Mouse (Mus musculus) Patski (cell line): Measurements from ENCODE around the gene Fzd5. TPM values are rescaled to one million over a fixed set of nuclear protein-coding genes. Genes with fewer than 3 reads are reported as not detected.

ENCODE experiments used
- ATAC-seq: fragments of 100-300 bp; one replicate; pipeline ENCODE4 v1.8.0; 2021
- CTCF ChIA-PET: fragments of 350-600 bp; sonication (Branson Sonifier 250); formaldehyde crosslinking; loops from one replicate; lab custom pipeline; 2022; ENCODE audit warnings: inconsistent platforms; lab: Charles Lee
- POLR2A ChIA-PET: fragments of 350-600 bp; sonication (Branson Sonifier 250); formaldehyde crosslinking; loops from one replicate; lab custom pipeline; 2022; ENCODE audit warnings: antibody characterized with exemption, inconsistent platforms; lab: Charles Lee
- DNase-seq: peaks from one replicate; pipeline ENCODE4 v3.0.0-alpha.2; 2011; ENCODE audit warnings: low read depth, low spot score
- H3K27me3 ChIP-seq: fragments of 371-371 bp; one replicate; pipeline ENCODE4 v1.5.1; 2021
- CTCF ChIP-seq: fragments of 100-300 bp; IDR thresholded peaks from one replicate; pipeline ENCODE4 v1.5.1; 2021
- in situ Hi-C: fragments of 300-500 bp; cut with MboI; formaldehyde crosslinking; loops from 3 replicates; pipeline ENCODE4 v1.11.1; 2018; ENCODE audit warnings: low pct_unique_long_range_greater_than_20kb, mixed read lengths
- polyA plus RNA-seq: library from polyadenylated mRNA; unstranded; gene quantifications from one replicate; pipeline ENCODE4 v1.2.3, GENCODE M21; 2021

The Fzd5 gene
- polyA plus RNA-seq, 1 experiment from 2014 or later: 12.0 TPM

DNA sequence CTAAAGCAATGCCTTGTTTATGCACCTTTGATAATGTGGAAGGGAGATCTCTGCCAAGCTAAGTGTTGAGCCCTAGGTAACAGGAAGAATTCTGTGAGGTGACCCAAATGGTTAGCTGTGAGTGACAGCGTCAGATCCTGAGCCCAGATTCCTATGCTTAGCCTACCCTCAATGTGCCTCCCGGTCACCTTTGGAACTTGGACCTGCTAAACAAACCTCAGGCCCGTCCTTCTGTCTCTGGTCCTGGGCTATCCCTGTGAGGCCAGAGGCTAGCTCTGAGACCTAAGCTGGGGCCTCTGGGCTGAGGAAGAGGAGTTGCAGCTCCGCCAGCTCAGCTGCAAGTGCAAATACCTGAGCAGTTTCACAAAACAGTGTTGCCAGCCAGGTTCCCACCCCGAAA, 17.1 kb upstream of the Fzd5 start:
- in situ Hi-C loops: no loop called here
- DNase-seq (no peak), ATAC-seq (no peak)
- no peaks in the 10 kb centered on the region for H3K27me3 ChIP-seq
- TF ChIP-seq CTCF: no peak
- CTCF ChIA-PET: interaction anchor here (1.4 kb wide), 1 partner anchor 29 kb away, joined by 4 read pairs; no protein-coding TSS in a partner anchor
- POLR2A ChIA-PET: no interaction called here

DNA sequence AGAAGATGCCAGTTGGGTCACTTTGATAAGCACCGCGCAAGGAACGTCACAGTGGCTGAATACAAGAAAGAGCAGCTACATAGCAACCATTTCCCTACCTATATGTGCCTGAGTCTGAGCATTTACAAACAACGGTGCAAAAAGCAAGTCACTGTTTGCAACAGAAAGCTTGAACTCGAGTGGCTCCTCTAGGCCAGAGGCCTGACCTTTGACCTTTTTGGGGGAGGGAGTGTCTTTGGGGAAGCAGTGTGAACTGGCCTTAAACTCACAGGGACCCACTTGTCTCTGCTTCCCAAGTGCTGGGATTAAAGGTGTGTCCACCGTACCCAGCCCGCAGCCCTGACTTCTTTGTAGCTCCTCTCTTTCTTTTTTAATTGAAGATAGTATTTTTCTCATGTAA, 16.1 kb upstream of the Fzd5 start:
- POLR2A ChIA-PET: no interaction called here
- TF ChIP-seq CTCF: no peak
- in situ Hi-C loops: no loop called here
- CTCF ChIA-PET: interaction anchor here (1.4 kb wide), 1 partner anchor 28 kb away, joined by 4 read pairs; no protein-coding TSS in a partner anchor
- no peak for ATAC-seq
- no peaks in the 10 kb centered on the region for H3K27me3 ChIP-seq
- no peak for DNase-seq

DNA sequence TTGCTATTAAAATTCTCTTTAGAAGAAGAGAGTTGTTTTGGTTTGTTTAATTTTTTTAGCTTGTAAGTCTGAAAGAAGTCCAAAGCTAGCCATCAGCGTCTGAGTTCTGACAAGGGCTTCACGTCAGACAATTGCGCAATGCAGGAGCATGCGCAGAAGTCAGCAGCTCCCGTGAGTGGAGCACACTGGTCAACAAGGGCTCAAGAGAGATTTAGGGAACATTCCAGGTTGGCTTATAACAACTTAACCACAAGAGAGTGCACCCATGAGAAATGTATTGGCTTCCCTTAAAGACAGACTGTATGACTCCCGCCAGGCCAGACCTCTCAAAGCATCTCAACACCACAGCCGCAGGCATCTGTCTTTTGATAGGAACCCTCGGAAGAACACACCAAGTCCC, 15.6 kb upstream of the Fzd5 start:
- no peak for TF ChIP-seq CTCF
- ChIA-PET POLR2A (interaction anchor here (0.6 kb wide), 1 partner anchor 43 kb away, joined by 3 read pairs; no protein-coding TSS in a partner anchor), CTCF (interaction anchor here (1.6 kb wide), 1 partner anchor 11 kb away, joined by 5 read pairs; no protein-coding TSS in a partner anchor)
- in situ Hi-C loops: no loop called here
- no peaks in the 10 kb centered on the region for H3K27me3 ChIP-seq
- DNase-seq (no peak), ATAC-seq (no peak)

DNA sequence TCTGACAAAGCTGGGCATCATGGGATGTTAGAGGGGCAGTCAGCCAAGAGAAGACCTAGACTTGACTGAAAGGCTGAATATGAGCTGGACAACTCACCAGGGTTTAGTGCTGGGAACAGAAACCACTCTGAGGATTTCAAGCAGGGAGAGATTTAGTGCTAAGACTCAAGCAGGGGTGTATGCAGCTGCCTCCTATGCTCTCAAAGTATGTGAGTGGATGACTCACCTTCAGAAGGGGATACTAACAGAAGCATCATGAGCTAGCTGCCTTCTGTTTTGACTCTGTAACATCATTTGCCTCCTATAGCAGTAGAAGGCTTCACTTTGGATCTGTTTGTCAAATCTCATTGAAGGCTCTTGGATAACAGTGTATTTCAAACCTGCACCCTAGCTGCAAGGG, 7.1 kb upstream of the Fzd5 start:
- DNase-seq: no peak
- TF ChIP-seq CTCF: no peak
- no peaks in the 10 kb centered on the region for H3K27me3 ChIP-seq
- CTCF ChIA-PET: no interaction called here
- in situ Hi-C loops: loop anchor here (5.0 kb wide), 1 partner anchor 43 kb away; no protein-coding TSS in a partner anchor
- POLR2A ChIA-PET: no interaction called here
- ATAC-seq: no peak

DNA sequence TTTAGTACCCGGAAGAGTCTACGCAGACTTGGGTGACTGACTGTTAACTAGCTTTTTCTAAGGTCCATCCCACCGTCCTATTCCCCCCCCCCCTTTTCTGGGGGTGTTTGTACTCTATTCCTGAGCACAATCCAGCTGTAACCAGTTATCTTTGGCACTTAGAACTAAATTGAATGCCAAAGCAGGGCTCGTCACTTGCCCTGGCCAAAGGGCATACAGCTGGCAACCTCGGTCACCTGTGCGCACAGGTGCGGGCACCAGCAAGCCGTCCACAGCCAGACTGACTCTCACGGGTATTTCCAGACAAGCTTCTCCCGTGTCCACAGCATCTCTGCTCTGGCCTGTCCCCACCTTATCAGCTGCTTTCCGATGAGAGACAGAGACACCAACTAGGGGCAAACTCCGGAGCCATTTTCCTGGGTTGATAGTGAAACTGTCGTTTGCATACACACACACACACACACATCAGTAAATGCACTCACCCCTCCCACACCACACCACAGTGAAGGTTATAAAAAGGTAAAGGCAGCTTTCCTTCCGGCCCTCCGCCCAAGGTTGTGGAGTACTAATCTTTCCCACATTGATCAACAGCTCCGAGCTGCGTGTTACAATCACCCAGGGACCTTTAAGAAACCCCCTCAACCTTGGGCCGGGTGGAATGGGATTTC, 5.3 kb upstream of the Fzd5 start:
- CTCF ChIA-PET: interaction anchor here (1.0 to 1.9 kb wide), 4 partner anchors 13 to 93 kb away, joined by 3 to 4 read pairs (median 4); no protein-coding TSS in a partner anchor
- no peaks in the 10 kb centered on the region for H3K27me3 ChIP-seq
- POLR2A ChIA-PET: no interaction called here
- ATAC-seq: no peak
- DNase-seq: no peak
- no peak for TF ChIP-seq CTCF
- in situ Hi-C loops: no loop called here

DNA sequence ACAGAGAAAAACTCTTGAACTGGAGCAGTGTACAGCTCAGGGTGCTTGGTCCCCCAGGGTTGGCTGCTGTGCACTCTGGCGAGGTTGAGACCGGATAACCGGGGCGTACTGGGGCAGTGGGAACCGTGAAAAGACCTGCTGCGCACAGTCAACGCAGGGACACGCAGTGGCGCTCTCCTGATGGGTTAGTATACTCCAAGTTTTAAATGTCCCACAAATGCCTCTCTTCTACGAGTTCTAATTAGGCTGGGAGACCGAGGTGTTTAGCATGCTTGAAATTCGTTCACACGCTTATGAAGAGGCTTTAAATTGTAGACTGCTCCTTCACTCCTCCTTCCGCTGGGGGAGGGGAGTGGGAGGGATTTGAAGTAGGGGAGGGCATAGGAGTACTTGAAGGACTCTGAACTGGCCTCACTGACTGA, 1.1 kb upstream of the Fzd5 start:
- no peaks in the 10 kb centered on the region for H3K27me3 ChIP-seq
- no peak for TF ChIP-seq CTCF
- DNase-seq (no peak), ATAC-seq (no peak)
- ChIA-PET POLR2A (interaction anchor here (0.7 to 1.6 kb wide), 3 partner anchors 10 to 126 kb away, joined by 3 to 6 read pairs (median 4); no protein-coding TSS in a partner anchor), CTCF (interaction anchor here (1.2 to 2.0 kb wide), 6 partner anchors 18 to 183 kb away, joined by 3 to 10 read pairs (median 4); no protein-coding TSS in a partner anchor)
- in situ Hi-C loops: no loop called here

DNA sequence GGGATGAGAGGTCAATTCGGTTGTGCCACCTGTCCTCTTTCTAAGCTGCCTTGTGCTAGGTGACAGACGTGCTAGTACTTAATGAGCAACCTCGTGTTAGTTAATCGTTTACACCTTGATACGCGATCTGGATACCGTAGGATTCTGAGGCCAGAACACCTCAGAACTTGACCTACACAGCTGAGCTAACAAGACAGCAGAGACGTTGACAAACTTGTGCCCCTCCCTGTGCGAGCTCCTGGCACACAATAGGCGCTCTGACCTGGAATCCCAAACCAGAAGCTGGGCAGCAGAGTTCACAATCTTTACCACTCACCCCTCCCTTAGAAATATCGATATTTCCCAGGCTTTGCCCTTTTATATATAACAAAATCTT, 617 bp upstream of the Fzd5 start:
- no peaks in the 10 kb centered on the region for H3K27me3 ChIP-seq
- in situ Hi-C loops: no loop called here
- no peak for DNase-seq
- peak; percentile 7 for ATAC-seq
- CTCF ChIA-PET: interaction anchor here (0.9 to 2.0 kb wide), 8 partner anchors 11 to 184 kb away, joined by 3 to 10 read pairs (median 3); no protein-coding TSS in a partner anchor
- POLR2A ChIA-PET: interaction anchor here (1.0 to 1.6 kb wide), 3 partner anchors 10 to 241 kb away, joined by 3 to 6 read pairs (median 3); no protein-coding TSS in a partner anchor
- no peak for TF ChIP-seq CTCF

DNA sequence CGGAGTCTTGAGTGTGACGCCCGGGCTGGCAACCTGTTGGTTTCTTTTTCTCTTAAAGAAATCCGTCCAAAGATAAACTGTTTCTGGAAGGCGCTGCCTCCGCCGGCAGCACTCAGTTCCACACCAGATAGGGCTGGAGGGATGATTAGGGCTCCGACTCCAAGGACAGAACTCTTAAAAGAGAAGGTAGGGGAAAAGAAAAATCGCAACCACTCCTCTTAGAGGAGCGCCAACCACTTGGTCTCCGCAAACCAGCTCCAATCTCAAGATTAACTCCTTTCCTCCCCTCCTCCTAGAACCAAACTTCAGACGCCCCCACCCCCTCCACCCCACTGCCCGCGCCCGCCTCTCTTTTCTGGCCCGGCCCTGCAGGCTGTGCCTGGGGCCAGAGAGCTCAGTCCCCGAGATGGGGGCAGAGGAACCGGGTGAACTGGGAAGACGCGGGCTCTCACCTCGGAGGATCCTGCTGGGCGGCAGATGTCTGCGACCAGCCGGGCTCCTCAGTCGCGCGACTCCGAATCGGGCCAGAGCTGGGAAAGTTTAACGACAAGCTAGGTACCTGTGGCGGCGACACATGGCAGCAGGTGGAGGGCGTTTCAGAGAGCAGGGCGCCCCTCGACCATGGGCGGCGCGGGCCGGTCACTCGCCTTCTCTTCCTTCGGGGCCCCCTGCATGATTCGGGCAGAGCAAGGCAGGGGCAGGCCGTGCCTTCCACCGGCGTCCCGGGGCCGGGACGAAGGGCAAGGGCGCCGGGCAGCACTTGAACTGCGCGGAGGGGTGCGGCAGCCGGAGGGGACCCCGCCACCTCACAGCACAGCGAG, 660 bp downstream of the Fzd5 start:
- CTCF ChIA-PET: interaction anchor here (0.9 to 2.0 kb wide), 4 partner anchors 12 to 185 kb away, joined by 3 to 10 read pairs (median 6); no protein-coding TSS in a partner anchor
- no peak for DNase-seq
- peak; percentile 10 for ATAC-seq
- in situ Hi-C loops: no loop called here
- no peak for TF ChIP-seq CTCF
- POLR2A ChIA-PET: interaction anchor here (0.6 to 1.6 kb wide), 8 partner anchors 50 to 247 kb away, joined by 3 to 6 read pairs (median 3); no protein-coding TSS in a partner anchor
- no peaks in the 10 kb centered on the region for H3K27me3 ChIP-seq

DNA sequence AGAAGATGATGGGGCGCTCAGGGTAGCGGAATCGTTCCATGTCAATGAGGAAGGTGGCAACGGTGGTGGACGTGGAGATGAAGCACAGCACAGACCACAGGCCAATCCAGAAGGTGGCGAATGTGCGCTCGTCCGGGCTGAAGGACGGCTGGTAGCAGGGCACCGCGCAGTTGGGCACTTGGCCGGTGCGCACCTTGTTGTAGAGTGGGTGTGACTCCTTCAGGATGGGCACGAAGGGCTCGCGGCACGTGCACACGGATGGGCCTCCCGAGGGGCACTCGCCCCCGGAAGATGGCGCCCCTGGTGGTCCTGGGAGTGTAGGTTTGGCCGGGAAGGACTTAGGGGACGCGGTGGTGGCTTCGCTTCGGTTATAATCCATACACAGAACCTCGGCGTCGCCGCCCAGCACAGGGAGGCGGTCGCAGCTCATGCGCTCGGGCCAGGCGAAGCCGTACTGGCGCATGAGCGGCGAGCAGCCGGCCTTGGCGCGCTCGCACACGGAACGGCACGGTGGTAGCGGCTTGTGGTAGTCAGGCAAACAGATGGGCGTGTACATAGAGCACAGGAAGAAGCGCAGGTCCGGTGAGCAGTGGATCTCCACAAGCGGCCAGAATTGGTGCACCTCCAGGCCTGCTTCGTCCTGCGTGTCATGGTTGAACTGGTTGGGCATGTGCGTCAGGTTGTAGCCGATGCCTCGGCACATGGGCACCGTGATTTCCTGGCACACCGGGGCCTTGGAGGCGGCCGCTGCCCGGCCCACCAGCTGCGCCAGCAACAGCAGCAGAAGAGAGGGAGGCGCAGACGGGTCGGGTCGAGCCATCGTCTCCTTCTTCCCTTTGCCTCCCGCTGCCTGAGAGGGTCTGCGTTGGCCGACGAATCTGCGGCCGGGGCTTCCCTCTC, 1.5 kb downstream of the Fzd5 start:
- in situ Hi-C loops: no loop called here
- POLR2A ChIA-PET: interaction anchor here (0.7 to 1.2 kb wide), 3 partner anchors 51 to 248 kb away, joined by 3 read pairs; no protein-coding TSS in a partner anchor
- no peak for ATAC-seq
- no peak for TF ChIP-seq CTCF
- CTCF ChIA-PET: no interaction called here
- no peaks in the 10 kb centered on the region for H3K27me3 ChIP-seq
- DNase-seq: no peak
